Mouse (Mus musculus) lung, postnatal 0 days (tissue): ENCODE data around the gene Ccr7.

ENCODE experiments used
- CTCF ChIP-seq: IDR thresholded peaks from 2 replicates; pipeline ENCODE4 v1.5.1; 2016; ENCODE audit warnings: antibody characterized with exemption, mild to moderate bottlenecking
- EP300 ChIP-seq: IDR thresholded peaks from 2 replicates; pipeline ENCODE4 v1.6.1; 2016; ENCODE audit warnings: antibody characterized with exemption, mild to moderate bottlenecking, control low read depth

DNA sequence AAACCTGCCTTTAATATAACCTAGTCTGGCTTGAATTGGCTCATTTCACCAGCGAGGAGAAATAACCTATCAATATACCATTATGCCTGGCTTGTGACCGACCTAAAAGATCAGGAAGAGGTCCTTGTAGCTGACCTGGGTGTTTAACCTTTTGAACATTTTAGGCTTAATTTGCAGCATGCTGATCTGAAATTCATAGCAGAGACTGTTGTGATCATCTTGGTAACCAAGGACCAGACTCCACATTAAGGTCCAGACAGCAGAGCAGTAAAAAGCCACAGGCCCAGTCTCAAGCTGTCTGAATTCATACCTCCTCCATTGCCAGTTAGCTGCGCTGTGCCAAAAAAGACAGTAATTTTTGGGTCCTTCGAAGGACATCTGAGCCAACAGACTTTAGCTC lies 59.1 kb downstream of the Ccr7 start:
- TF ChIP-seq CTCF (no peak), EP300 (no peak)
